12 mouse cellular contexts compared by ENCODE assay signal in the genomic region with DNA sequence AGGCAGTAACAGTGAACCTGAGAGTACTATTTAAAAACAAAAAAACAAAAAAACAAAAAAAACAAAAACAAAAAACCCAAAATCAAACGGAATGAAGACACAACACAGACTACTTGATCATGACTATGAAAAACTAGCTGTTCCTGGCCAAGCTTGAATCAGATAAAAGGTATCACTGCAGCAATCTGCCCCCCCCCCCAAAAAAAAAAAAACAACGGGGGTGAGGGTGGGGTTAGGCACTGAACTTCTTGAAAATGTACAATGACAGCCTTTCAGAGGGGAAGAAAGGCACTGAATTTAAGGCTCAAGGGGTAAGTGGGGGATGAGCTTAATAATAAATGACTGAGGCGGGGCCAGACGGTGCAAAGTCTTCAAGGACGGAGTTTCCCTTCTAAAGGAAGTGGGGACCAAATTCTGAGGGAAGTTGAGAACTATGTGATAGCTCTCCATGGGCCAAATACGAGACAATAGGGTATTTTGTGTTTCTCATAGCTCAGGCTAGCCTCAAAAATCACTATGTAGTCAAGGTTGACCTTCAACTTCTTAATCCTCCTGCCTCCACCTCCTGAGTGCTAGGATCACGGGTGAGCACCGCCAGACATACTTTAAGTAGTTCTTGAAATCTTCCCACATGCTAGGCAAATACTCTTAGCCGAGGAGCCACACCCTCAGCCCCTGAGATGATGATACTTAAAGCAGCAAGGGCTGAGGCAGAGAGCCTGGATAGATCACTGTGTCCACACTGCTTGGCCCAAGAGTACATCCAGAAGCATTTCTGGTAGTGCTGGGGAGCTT. TPM values are rescaled to one million over a fixed set of nuclear protein-coding genes. Genes with fewer than 3 reads are reported as not detected.
DNase-seq lines count a peak whose midpoint lies in the region; ATAC-seq and TF ChIP-seq lines count a peak whose summit lies in the region.
"Had no signal": no experiment of that assay in that cellular context is flagged by ENCODE, and none has a peak within 500 bp of the region (broad histone marks: within the 10 kb centered on the region; RNA-seq: fewer than 3 reads in every experiment).

No protein-coding gene starts in this region.

- no peak overlapping the region for H3K4me2 ChIP-seq in midbrain, embryonic 13.5 days (replicated peaks)
- H3K4me2 ChIP-seq: lung, embryonic 14.5 days had no signal

- ATAC-seq in midbrain, embryonic 13.5 days, result no peak

- H3K4me3 ChIP-seq in gastrocnemius, adult 2 months, result no peak overlapping the region
- no peak overlapping the region for H3K4me3 ChIP-seq in layer of hippocampus, adult 2 months
- H3K4me3 ChIP-seq in midbrain, embryonic 13.5 days (replicated peaks), result no peak overlapping the region

- no peaks in the 10 kb centered on the region for H3K36me3 ChIP-seq in midbrain, embryonic 13.5 days

- no peak for DNase-seq in gastrocnemius, adult 2 months
- DNase-seq in gastrocnemius, postnatal 25 days, result no peak
- no peak for DNase-seq in layer of hippocampus, adult 2 months (ENCODE audit: low spot score in 2 of 2)
- DNase-seq in layer of hippocampus, postnatal 14 days (ENCODE audit: low spot score in 2 of 2), result no peak
- peak; percentile 54 for DNase-seq in ES-CJ7 (ENCODE audit: low read depth, low spot score)
- no peak for DNase-seq in urinary bladder, adult 2 months (ENCODE audit: low spot score)
- DNase-seq in T-cell, adult 2 months (ENCODE audit: low spot score), result no peak
- DNase-seq: cerebellum, postnatal 14 days; layer of hippocampus, adult 9-11 months; lung, embryonic 14.5 days had no signal

- peaks cover 76% of the 10 kb centered on the region for H3K4me1 ChIP-seq in midbrain, embryonic 13.5 days (replicated peaks)

- H3K9ac ChIP-seq in midbrain, embryonic 13.5 days (replicated peaks), result no peak overlapping the region
- H3K9ac ChIP-seq: lung, embryonic 14.5 days had no signal

- no peaks in the 10 kb centered on the region for H3K9me3 ChIP-seq in midbrain, embryonic 13.5 days

- peak overlapping the region; percentile 99 for H3K27ac ChIP-seq in gastrocnemius, adult 2 months
- H3K27ac ChIP-seq in layer of hippocampus, adult 2 months, result peak overlapping the region; percentile 100
- peak overlapping the region; percentile 30; the same call in 1 of the 2 replicates for H3K27ac ChIP-seq in midbrain, embryonic 13.5 days

- no peak for TF ChIP-seq CTCF in gastrocnemius, adult 2 months (IDR thresholded peaks at IDR 0.05)
- TF ChIP-seq CTCF in layer of hippocampus, adult 2 months (conservative IDR thresholded peaks at IDR 0.05), result no peak

- intact Hi-C loops in gastrocnemius, adult 2 months (cut with DNase I), result no loop called here

- WGBS in midbrain, embryonic 13.5 days, result 62% methylated on average over 9 of the region's 9 CpGs

- no peaks in the 10 kb centered on the region for H3K27me3 ChIP-seq in midbrain, embryonic 13.5 days

RNA-seq across cellular contexts. Expression of a gene that starts 11.3 kb away (rescaled TPM):
- total RNA-seq in gastrocnemius, adult 2 months (2021), result not detected
- not detected for total RNA-seq in gastrocnemius, postnatal 25 days (2021)
- not detected for total RNA-seq in layer of hippocampus, adult 2 months (2021)
- not detected for total RNA-seq in layer of hippocampus, postnatal 14 days (2021)
- polyA plus RNA-seq in midbrain, embryonic 13.5 days (2015; fragmentation: Nextera tagmentation; extraction: Ambion mirVana), result not detected in 2 replicates
- polyA plus RNA-seq in urinary bladder, adult 2 months (2012; rRNA removed), result not detected in 2 replicates
- total RNA-seq: adrenal gland, adult 18-20 months had no signal
- polyA plus RNA-seq: lung, embryonic 14.5 days had no signal

RNA-seq across cellular contexts. Expression of a gene that starts 11.4 kb away (rescaled TPM):
- total RNA-seq in gastrocnemius, adult 2 months (2021), result not detected
- not detected for total RNA-seq in gastrocnemius, postnatal 25 days (2021)
- not detected for total RNA-seq in layer of hippocampus, adult 2 months (2021)
- not detected for total RNA-seq in layer of hippocampus, postnatal 14 days (2021)
- polyA plus RNA-seq in midbrain, embryonic 13.5 days (2015; fragmentation: Nextera tagmentation; extraction: Ambion mirVana), result 0.22 TPM in 1 of 2 replicates, not detected in the other
- 0.21 and 0.43 TPM in 2 replicates for polyA plus RNA-seq in urinary bladder, adult 2 months (2012; rRNA removed)
- total RNA-seq: adrenal gland, adult 18-20 months had no signal
- polyA plus RNA-seq: lung, embryonic 14.5 days had no signal

Comparison
In these comparisons a context has a peak if more than half of its experiments do, and no peak if none do; other contexts are left out.
1. H3K27ac ChIP-seq: peak in every context shown above with its lines; median percentile 100 in layer of hippocampus, adult 2 months; 99 in gastrocnemius, adult 2 months; 30 in midbrain, embryonic 13.5 days.